Mouse (Mus musculus): ENCODE data around the gene Pcmtd2. TPM values are rescaled to one million over a fixed set of nuclear protein-coding genes. Genes with fewer than 3 reads are reported as not detected.

Gene Pcmtd2
- polyA plus RNA-seq, 1 experiment from 2014 or later: 33.0 TPM

Other genes with a start within 250 kb of the Pcmtd2 start
- 58.9 and 59.1 TPM in 2 replicates for gene Prpf6, start 246.0 kb upstream of the Pcmtd2 start, polyA plus RNA-seq (2015; fragmentation: Nextera tagmentation; extraction: Ambion mirVana)
- gene Zfp512b, start 245.1 kb upstream of the Pcmtd2 start, polyA plus RNA-seq (2015; fragmentation: Nextera tagmentation; extraction: Ambion mirVana): 32.6 and 33.8 TPM in 2 replicates
- 25.7 and 26.7 TPM in 2 replicates for gene Samd10, start 238.6 kb upstream of the Pcmtd2 start, polyA plus RNA-seq (2015; fragmentation: Nextera tagmentation; extraction: Ambion mirVana)
- gene Gm29797, start 180.8 kb upstream of the Pcmtd2 start, polyA plus RNA-seq (2015; fragmentation: Nextera tagmentation; extraction: Ambion mirVana): 0.31 TPM in 1 of 2 replicates, not detected in the other
- gene Sox18, start 166.2 kb upstream of the Pcmtd2 start, polyA plus RNA-seq (2015; fragmentation: Nextera tagmentation; extraction: Ambion mirVana): 25.4 and 25.5 TPM in 2 replicates
- gene Tcea2, start 157.5 kb upstream of the Pcmtd2 start, polyA plus RNA-seq (2015; fragmentation: Nextera tagmentation; extraction: Ambion mirVana): 19.3 and 19.7 TPM in 2 replicates
- gene Rgs19, start 143.9 kb upstream of the Pcmtd2 start, polyA plus RNA-seq (2015; fragmentation: Nextera tagmentation; extraction: Ambion mirVana): 54.2 and 55.3 TPM in 2 replicates
- not detected in 2 replicates for gene Lkaaear1, start 139.4 kb upstream of the Pcmtd2 start, polyA plus RNA-seq (2015; fragmentation: Nextera tagmentation; extraction: Ambion mirVana)
- 1.3 and 1.4 TPM in 2 replicates for gene Oprl1, start 122.8 kb upstream of the Pcmtd2 start, polyA plus RNA-seq (2015; fragmentation: Nextera tagmentation; extraction: Ambion mirVana)
- 1.9 and 2.0 TPM in 2 replicates for gene Myt1, start 74.5 kb upstream of the Pcmtd2 start, polyA plus RNA-seq (2015; fragmentation: Nextera tagmentation; extraction: Ambion mirVana)
- 76.8 and 79.1 TPM in 2 replicates for gene Polr3k, start 26.5 kb downstream of the Pcmtd2 start, polyA plus RNA-seq (2015; fragmentation: Nextera tagmentation; extraction: Ambion mirVana)
- not detected in 2 replicates for gene Gm14496, start 153.3 kb downstream of the Pcmtd2 start, polyA plus RNA-seq (2015; fragmentation: Nextera tagmentation; extraction: Ambion mirVana)

All from stomach, embryonic 16.5 days (tissue).